Mouse (Mus musculus): ENCODE measurements at regions not wholly inside any gene's neighbourhood (a gene's known extent, or its start where the extent isn't known, plus 50 kb on each side); places are given as distances from the start of the nearest gene placed in this dataset.
A peak's percentile ranks its signal among the peaks of the same experiment; 100 is the strongest.

GRCm38 (mm10) chr19:49019426-49019825 is 813.6 kb downstream of the Sorcs3 start:
- Histone ChIP-seq H3K4me3 (ENCODE audit: low read depth, low read length) (no peak overlapping the region), H3K9me3 (replicated peaks; ENCODE audit: control insufficient read depth, low read length) (no peaks in the 10 kb centered on the region), H3K36me3 (replicated peaks; ENCODE audit: control insufficient read depth, insufficient read depth, low read depth, low read length) (no peaks in the 10 kb centered on the region), H3K27ac (replicated peaks; ENCODE audit: low read depth, low read length) (no peak overlapping the region), H3K9ac (replicated peaks; ENCODE audit: low read length) (no peak overlapping the region), H3K4me2 (ENCODE audit: low read depth, low read length) (no peak overlapping the region), H3K4me1 (ENCODE audit: control insufficient read depth, insufficient read depth, low read length) (no peaks in the 10 kb centered on the region), H3K27me3 (ENCODE audit: control insufficient read depth, insufficient read depth, low read length) (no peaks in the 10 kb centered on the region)
- ATAC-seq (replicated peaks; ENCODE audit: insufficient number of reproducible peaks, low FRiP score, low TSS enrichment, low read depth) (no peak), DNase-seq (ENCODE audit: low spot score) (peak; percentile 35)
- 82% methylated on average over 4 of the region's 4 CpGs for WGBS
